Mouse (Mus musculus): ENCODE data around the gene Cfap36.

- TF ChIP-seq CTCF (IDR thresholded peaks at IDR 0.05; ENCODE audit: low read depth) (no peak), EP300 (IDR thresholded peaks at IDR 0.05; ENCODE audit: low read depth) (no peak)
Observed at GRCm38 (mm10) chr11:29209774-29210173, 37.4 kb downstream of the Cfap36 start.
